ENCODE assay signal across 44 mouse cellular contexts in the genomic region with DNA sequence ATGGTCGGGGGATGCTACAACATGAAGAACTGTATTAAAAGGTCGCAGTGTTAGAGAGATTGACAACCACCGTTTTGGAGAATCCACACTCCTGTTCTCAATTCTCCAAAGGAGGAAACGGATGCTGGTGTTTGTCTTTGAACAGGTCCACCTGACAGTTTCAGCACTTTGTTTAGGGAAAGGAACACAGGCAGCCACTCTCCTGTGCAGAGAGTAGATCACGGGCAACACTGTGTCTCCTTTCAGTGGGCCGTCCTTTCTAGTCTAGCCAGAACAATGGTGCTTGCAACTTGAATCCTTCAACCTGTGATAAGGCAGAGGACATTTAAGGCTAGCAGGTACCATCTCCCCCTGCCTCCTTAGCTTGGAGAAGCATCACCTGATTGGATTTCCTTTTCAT. TPM values are rescaled to one million over a fixed set of nuclear protein-coding genes. Genes with fewer than 3 reads are reported as not detected.
"Had no signal": no experiment of that assay in that cellular context is flagged by ENCODE, and none has a peak within 500 bp of the region (broad histone marks: within the 10 kb centered on the region; RNA-seq: fewer than 3 reads in every experiment).

No protein-coding gene starts in this region.

- H3K4me1 ChIP-seq: heart, embryonic 15.5 days; limb, embryonic 12.5 days had no signal

- ATAC-seq: hindbrain, postnatal 0 days; intestine, embryonic 16.5 days; liver, postnatal 0 days had no signal

- H3K36me3 ChIP-seq: heart, embryonic 13.5 days; heart, embryonic 15.5 days; hindbrain, embryonic 13.5 days; hindbrain, embryonic 15.5 days; kidney, embryonic 15.5 days; limb, embryonic 10.5 days; limb, embryonic 12.5 days; liver, embryonic 13.5 days; liver, embryonic 15.5 days had no signal

- H3K27me3 ChIP-seq: heart, embryonic 13.5 days; heart, embryonic 15.5 days; hindbrain, embryonic 13.5 days; hindbrain, embryonic 15.5 days; kidney, embryonic 15.5 days; limb, embryonic 12.5 days; liver, embryonic 13.5 days had no signal

- H3K9ac ChIP-seq: heart, embryonic 13.5 days; heart, embryonic 15.5 days; hindbrain, embryonic 13.5 days; hindbrain, embryonic 15.5 days; kidney, embryonic 15.5 days; limb, embryonic 12.5 days; liver, embryonic 13.5 days; liver, embryonic 15.5 days; liver, postnatal 0 days had no signal

- DNase-seq: gastrocnemius, postnatal 14 days; gastrocnemius, postnatal 36 days; heart, adult 18-20 months; heart, postnatal 14 days; kidney, adult 11 months; kidney, adult 2 months; kidney, adult 9 months; kidney, postnatal 14 days; kidney, postnatal 36 days; layer of hippocampus, adult 9-11 months; layer of hippocampus, postnatal 36 days; liver; liver, embryonic 13.5 days; liver, postnatal 0 days had no signal

- H3K4me2 ChIP-seq: heart, embryonic 11.5 days; heart, embryonic 13.5 days; heart, embryonic 15.5 days; hindbrain, embryonic 13.5 days; hindbrain, embryonic 15.5 days; kidney, embryonic 15.5 days; limb, embryonic 12.5 days; liver, embryonic 11.5 days; liver, embryonic 13.5 days; liver, embryonic 15.5 days had no signal

- H3K4me3 ChIP-seq: heart, embryonic 13.5 days; heart, embryonic 15.5 days; hindbrain, embryonic 13.5 days; hindbrain, embryonic 15.5 days; kidney, embryonic 15.5 days; limb, embryonic 10.5 days; limb, embryonic 12.5 days; liver, embryonic 13.5 days; liver, embryonic 15.5 days had no signal

- H3K27ac ChIP-seq: hindbrain, embryonic 13.5 days; hindbrain, embryonic 15.5 days; hindbrain, postnatal 0 days; kidney, postnatal 0 days; liver, embryonic 13.5 days; liver, embryonic 15.5 days had no signal

- H3K9me3 ChIP-seq: heart, embryonic 13.5 days; heart, embryonic 15.5 days; hindbrain, embryonic 13.5 days; hindbrain, embryonic 15.5 days; kidney, embryonic 15.5 days; limb, embryonic 10.5 days; limb, embryonic 12.5 days; liver, embryonic 13.5 days; liver, embryonic 15.5 days had no signal

RNA-seq across cellular contexts. Expression of gene Anapc15-ps, which starts 12.9 kb away (rescaled TPM):
- total RNA-seq: gastrocnemius, adult 18-20 months; gastrocnemius, adult 8-10 months; gastrocnemius, postnatal 14 days; gastrocnemius, postnatal 36 days; heart, adult 18-20 months; heart, adult 8-10 months; heart, postnatal 14 days; hematopoietic stem cell, adult 5-6 weeks; hindbrain, postnatal 0 days; layer of hippocampus, adult 18-20 months; layer of hippocampus, adult 8-10 months; layer of hippocampus, postnatal 14 days; layer of hippocampus, postnatal 36 days; left cerebral cortex, adult 18-20 months; left cerebral cortex, adult 8-10 months; left cerebral cortex, postnatal 14 days; left cerebral cortex, postnatal 36 days had no signal
- polyA plus RNA-seq: gonadal fat pad, adult 2 months; heart, embryonic 11.5 days; heart, embryonic 13.5 days; heart, embryonic 15.5 days; heart, postnatal 0 days; hindbrain, embryonic 11.5 days; hindbrain, embryonic 13.5 days; hindbrain, embryonic 15.5 days; hindbrain, postnatal 0 days; intestine, embryonic 14.5 days; intestine, embryonic 16.5 days; kidney, adult 2 months; kidney, postnatal 0 days; large intestine, adult 2 months; limb, embryonic 10.5 days; limb, embryonic 12.5 days; limb, embryonic 14.5 days; liver, embryonic 11.5 days; liver, embryonic 13.5 days; liver, embryonic 15.5 days; liver, postnatal 0 days had no signal
